Mouse (Mus musculus) thymus, adult 2 months (tissue): ENCODE measurements around the gene Mcoln1. TPM values are rescaled to one million over a fixed set of nuclear protein-coding genes. Genes with fewer than 3 reads are reported as not detected.

Experiments
- DNase-seq: peaks from one replicate; pipeline ENCODE4 v3.0.0; 2021
- H3K27ac ChIP-seq: fragments of 200-500 bp; 2 replicates; pipeline ENCODE4 v1.5.1; 2012; ENCODE audit warnings: low read length, control low read depth; ENCODE audit not compliant: control insufficient read depth, insufficient read depth
- H3K27me3 ChIP-seq: fragments of 200-500 bp; 2 replicates; pipeline ENCODE4 v1.6.1; 2012; ENCODE audit warnings: mild to moderate bottlenecking, low read length, moderate library complexity, mixed read lengths; ENCODE audit not compliant: control insufficient read depth, insufficient read depth
- H3K36me3 ChIP-seq: fragments of 200-500 bp; 2 replicates; pipeline ENCODE4 v1.6.1; 2012; ENCODE audit warnings: mild to moderate bottlenecking, low read length, moderate library complexity; ENCODE audit not compliant: control insufficient read depth, insufficient read depth
- H3K4me1 ChIP-seq: fragments of 200-500 bp; replicated peaks from 2 replicates; pipeline ENCODE4 v1.6.1; 2012; ENCODE audit warnings: low read length; ENCODE audit not compliant: control insufficient read depth, insufficient read depth
- H3K4me3 ChIP-seq: fragments of 200-500 bp; 2 replicates; pipeline ENCODE4 v1.5.1; 2012; ENCODE audit warnings: mild to moderate bottlenecking, low read length, control low read depth, moderate library complexity; ENCODE audit not compliant: control insufficient read depth, insufficient read depth
- CTCF ChIP-seq: fragments of 200-500 bp; IDR thresholded peaks from 2 replicates; pipeline ENCODE4 v1.5.1; 2012; ENCODE audit warnings: mild to moderate bottlenecking, control low read depth, low read length, moderate library complexity, borderline replicate concordance; ENCODE audit not compliant: control insufficient read depth, poor library complexity, insufficient read depth; ENCODE audit errors: extremely low read depth
- POLR2A ChIP-seq: fragments of 200-500 bp; IDR thresholded peaks from 2 replicates; pipeline ENCODE4 v1.6.1; 2012; ENCODE audit warnings: mild to moderate bottlenecking, low read length, control low read depth, moderate library complexity; ENCODE audit not compliant: control insufficient read depth, poor library complexity, insufficient read depth; ENCODE audit errors: extremely low read depth
- WGBS: fragments of 180-500 bp; shearing (Covaris S2); methylation state at CpG from one replicate; pipeline ENCODE4 v1.1.7; 2018; 5-methylcytosine and 5-hydroxymethylcytosine counted together
- polyA plus RNA-seq: library from polyadenylated mRNA; depleted of rRNA; stranded (reverse); fragments of >200 nt; gene quantifications from 2 replicates; pipeline ENCODE4 v1.2.3, GENCODE M21; 2012

Gene Mcoln1
- polyA plus RNA-seq, 1 experiment, result 312 TPM

DNA sequence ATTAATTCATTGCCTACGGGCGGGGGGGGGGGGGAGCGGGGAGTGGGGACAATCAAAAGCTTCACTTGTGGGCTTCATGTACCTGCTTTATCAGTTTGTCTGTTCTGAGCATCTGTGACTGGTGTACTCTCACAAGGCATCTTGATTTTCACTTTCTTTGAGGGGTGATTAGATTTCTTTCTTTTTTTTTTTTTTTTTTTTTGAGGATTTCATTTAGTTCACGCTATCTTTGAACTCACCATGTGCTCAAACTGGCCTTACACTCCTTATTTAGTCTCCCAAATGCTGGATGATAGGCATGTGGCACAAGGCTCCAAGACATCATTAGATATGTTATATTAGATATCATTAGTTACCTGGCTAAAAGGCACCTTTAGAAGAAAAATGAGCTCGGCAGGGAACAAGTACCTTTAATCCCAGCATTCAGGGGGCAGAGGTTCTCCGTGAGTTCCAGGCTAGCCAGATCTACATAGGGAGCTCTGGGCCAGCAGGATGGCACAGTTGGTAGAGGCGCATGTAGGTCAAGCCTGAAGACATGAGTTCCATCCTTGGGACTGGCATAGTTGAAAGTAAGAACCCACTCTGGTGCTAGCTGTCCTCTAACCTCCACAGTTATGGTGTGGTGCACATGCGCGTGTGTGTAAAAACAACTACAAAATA, 32.2 kb upstream of the Mcoln1 start:
- Histone ChIP-seq H3K4me1 (peaks cover 5% of the 10 kb centered on the region; the same call in 1 of the 2 replicates), H3K27ac (no peak overlapping the region), H3K4me3 (peak overlapping the region; percentile 52), H3K36me3 (no peaks in the 10 kb centered on the region), H3K27me3 (no peaks in the 10 kb centered on the region)
- 52% methylated on average over 9 of the region's 9 CpGs for WGBS
- TF ChIP-seq POLR2A (no peak), CTCF (no peak)
- no peak for DNase-seq

DNA sequence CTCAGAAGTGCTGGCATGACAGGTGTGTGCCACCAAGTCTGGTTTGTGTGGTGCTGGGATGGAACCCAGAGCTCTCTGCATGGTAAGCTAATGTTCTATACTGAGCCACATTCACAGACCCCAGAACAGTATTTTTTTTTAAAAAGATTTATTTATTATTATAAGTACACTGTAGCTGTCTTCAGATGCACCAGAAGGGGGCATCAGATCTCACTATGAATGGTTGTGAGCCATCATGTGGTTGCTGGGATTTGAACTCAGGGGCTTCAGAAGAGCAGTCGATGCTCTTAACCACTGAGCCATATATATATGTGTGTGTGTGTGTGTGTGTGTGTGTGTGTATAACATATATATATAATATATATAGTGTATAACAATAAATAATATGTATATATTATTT, 31.4 kb upstream of the Mcoln1 start:
- Histone ChIP-seq H3K4me1 (peaks cover 5% of the 10 kb centered on the region; the same call in 1 of the 2 replicates), H3K36me3 (no peaks in the 10 kb centered on the region), H3K4me3 (no peak overlapping the region), H3K27me3 (no peaks in the 10 kb centered on the region), H3K27ac (no peak overlapping the region)
- 89% methylated on average over 1 of the region's 1 CpGs for WGBS
- no peak for DNase-seq
- TF ChIP-seq POLR2A (no peak), CTCF (no peak)

DNA sequence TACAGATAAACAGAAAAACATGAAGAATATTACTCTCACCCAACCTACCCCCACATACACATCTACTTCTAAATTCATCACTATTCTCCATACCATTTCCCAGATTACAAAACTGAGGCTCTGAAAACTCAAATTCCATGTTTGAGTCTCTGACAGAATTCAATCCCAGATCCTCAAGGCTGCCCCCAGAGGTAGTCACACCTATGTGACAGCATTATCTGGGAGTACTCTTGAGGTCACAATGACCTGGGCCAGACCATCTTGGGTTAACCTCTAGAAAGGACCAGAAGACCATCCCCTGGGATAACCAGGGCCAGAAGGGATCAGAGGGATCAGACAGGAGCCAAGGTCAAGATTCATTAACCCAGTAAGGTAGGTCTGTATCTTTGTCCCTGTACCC, 29.7 kb upstream of the Mcoln1 start, which contains the start of gene Tex45:
Gene Tex45 (plus strand): TSS at position 301 of the 400 bp plus-strand sequence.
- Histone ChIP-seq H3K36me3 (no peaks in the 10 kb centered on the region), H3K27ac (no peak within 1 kb of the TSS), H3K4me3 (no peak within 1 kb of the TSS), H3K27me3 (no peaks in the 10 kb centered on the region), H3K4me1 (peaks cover 5% of the 10 kb centered on the region; the same call in 1 of the 2 replicates)
- TF ChIP-seq POLR2A, result no peak
- TF ChIP-seq CTCF, result no peak
- DNase-seq, result no peak

DNA sequence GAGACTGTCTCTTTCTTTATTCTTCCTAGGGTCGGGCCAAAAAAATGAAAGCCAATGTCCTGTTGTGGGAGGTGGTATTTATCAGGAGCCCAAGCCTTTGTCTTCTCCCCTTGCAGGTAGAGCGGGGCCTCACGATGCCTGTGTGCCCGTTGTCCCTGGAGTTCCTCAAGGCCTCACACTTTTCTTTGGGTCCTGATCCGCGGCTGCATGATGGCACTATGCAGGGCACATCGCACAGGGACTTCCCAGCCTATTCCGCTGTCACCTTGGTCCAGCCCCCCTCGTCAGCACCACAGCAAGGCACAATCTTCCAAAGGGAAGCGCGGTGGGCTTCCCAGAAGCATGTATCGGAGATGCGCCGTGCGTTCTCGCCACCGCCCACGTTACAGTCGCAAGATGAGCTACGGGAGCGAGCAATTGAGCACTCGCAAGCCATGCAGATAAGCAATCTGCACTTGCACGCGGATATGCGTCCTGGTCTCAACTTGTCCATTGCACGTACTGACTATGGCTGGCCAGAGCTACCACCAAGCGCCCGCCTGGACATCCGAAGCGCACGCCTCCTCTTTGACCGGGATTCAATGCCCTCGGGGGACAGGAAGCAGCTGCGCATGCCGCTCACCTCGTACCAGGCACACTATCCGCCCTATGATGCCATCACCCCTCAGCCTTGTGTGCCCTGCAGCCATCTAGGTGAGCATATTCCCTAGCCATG, 24.4 kb upstream of the Mcoln1 start:
- 35% methylated on average over 37 of the region's 37 CpGs for WGBS
- no peaks in the 10 kb centered on the region; the same call in 1 of the 2 replicates for H3K27me3 ChIP-seq
- DNase-seq, result no peak
- peaks cover 4% of the 10 kb centered on the region; the same call in 1 of the 2 replicates for H3K4me1 ChIP-seq
- H3K27ac ChIP-seq, result no peak overlapping the region
- TF ChIP-seq POLR2A, result no peak
- no peak for TF ChIP-seq CTCF
- H3K4me3 ChIP-seq, result no peak overlapping the region
- no peaks in the 10 kb centered on the region for H3K36me3 ChIP-seq

DNA sequence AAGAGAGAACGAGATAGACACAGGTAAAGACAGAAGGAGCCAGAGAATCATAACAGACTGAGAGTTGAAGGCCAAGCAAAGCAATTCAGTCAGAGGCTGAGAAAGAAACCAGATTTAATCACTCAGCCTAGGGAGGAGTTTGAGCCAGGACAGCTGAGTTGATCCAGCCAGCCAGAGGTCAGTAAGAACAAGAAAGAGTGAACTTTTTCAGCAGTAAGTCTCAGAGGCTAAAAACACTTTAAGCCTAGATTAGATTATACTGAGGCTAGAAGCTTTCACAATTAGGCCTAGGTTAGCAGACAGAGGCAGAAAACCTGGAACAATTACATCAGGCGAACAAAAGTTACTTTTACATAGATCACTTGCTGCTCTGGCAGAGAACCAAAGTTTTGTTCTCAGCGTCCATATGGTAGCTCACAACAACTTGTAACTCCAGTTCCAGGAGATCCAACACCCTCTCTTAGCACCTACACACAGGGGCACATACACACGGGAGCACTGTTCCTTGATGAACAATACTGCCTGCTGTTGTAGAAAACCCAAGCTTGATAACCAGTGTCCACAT, 20.0 kb upstream of the Mcoln1 start:
- Histone ChIP-seq H3K36me3 (no peaks in the 10 kb centered on the region), H3K4me3 (no peak overlapping the region), H3K27ac (no peak overlapping the region), H3K27me3 (no peaks in the 10 kb centered on the region; the same call in 1 of the 2 replicates), H3K4me1 (peaks cover 7% of the 10 kb centered on the region)
- 92% methylated on average over 4 of the region's 4 CpGs for WGBS
- no peak for TF ChIP-seq POLR2A
- no peak for TF ChIP-seq CTCF
- no peak for DNase-seq

DNA sequence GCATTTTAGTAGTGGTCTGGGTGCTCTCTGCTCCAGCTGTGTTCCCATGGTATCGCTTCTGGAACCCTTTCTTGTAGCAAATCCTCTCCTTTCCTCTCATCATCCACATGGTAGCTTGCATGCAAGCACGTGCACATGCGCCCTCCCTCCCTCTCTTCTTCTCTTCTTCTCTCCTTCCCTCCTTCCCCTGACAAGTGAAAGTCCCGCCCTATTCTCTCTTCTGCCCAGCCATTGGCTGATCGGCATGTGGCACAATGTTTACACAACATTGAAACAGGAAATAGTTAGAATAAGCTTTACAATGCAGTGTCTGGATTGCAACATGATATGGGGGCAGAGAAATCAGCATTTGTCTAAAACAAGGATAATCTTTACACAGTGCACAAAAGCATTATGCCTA, 18.7 kb upstream of the Mcoln1 start:
- Histone ChIP-seq H3K36me3 (no peaks in the 10 kb centered on the region), H3K27me3 (no peaks in the 10 kb centered on the region), H3K27ac (no peak overlapping the region), H3K4me3 (no peak overlapping the region), H3K4me1 (peaks cover 2% of the 10 kb centered on the region; the same call in 1 of the 2 replicates)
- no peak for TF ChIP-seq CTCF
- no peak for TF ChIP-seq POLR2A
- WGBS, result 66% methylated on average over 5 of the region's 5 CpGs
- DNase-seq, result no peak
